Mouse (Mus musculus) brown adipose tissue, adult 24 weeks (tissue): ENCODE results near the gene Brwd1. TPM values are rescaled to one million over a fixed set of nuclear protein-coding genes. Genes with fewer than 3 reads are reported as not detected.

Experiments
- polyA plus RNA-seq: library from polyadenylated mRNA; stranded (reverse); fragments of >200 nt; gene quantifications from 2 replicates; pipeline ENCODE4 v1.2.4, GENCODE M21; 2012; ENCODE audit not compliant: missing spikeins, insufficient read depth, insufficient read length

Gene Brwd1
- polyA plus RNA-seq, 1 experiment = 17.3 TPM

Other genes with a start within 250 kb of the Brwd1 start
- gene Psmg1, start 91.6 kb downstream of the Brwd1 start, polyA plus RNA-seq = 43.9 and 45.6 TPM in 2 replicates
- 52.4 and 61.2 TPM in 2 replicates for gene Hmgn1, start 45.2 kb upstream of the Brwd1 start, polyA plus RNA-seq
- gene Wrb, start 62.9 kb upstream of the Brwd1 start, polyA plus RNA-seq = 7.8 and 9.9 TPM in 2 replicates
- gene Lca5l, start 109.7 kb upstream of the Brwd1 start, polyA plus RNA-seq = 0.44 and 0.46 TPM in 2 replicates
- 30.5 and 41.3 TPM in 2 replicates for gene Sh3bgr, start 117.9 kb upstream of the Brwd1 start, polyA plus RNA-seq
- gene B3galt5, start 153.3 kb upstream of the Brwd1 start, polyA plus RNA-seq = not detected in 2 replicates